Mouse (Mus musculus) embryonic fibroblast, embryonic 13.5 days (primary cell): ENCODE measurements around the gene Mrps27.

Experiments used
- CTCF ChIP-seq: IDR thresholded peaks from 2 replicates; pipeline ENCODE4 v1.5.1; 2011; ENCODE audit warnings: mild to moderate bottlenecking, control low read depth, low read length, moderate library complexity, borderline replicate concordance; ENCODE audit not compliant: insufficient read depth
- POLR2A ChIP-seq: IDR thresholded peaks from 2 replicates; pipeline ENCODE4 v1.6.1; 2011; ENCODE audit warnings: low read depth, mild to moderate bottlenecking, control low read depth, low read length, moderate library complexity

GRCm38 (mm10) chr13:99411761-99412160, 67.2 kb downstream of the Mrps27 start:
- TF ChIP-seq POLR2A: no peak
- no peak for TF ChIP-seq CTCF
